Mouse (Mus musculus) liver, embryonic 14.5 days (tissue): ENCODE measurements at regions not wholly inside any gene's neighbourhood (a gene's known extent, or its start where the extent isn't known, plus 50 kb on each side); places are given as distances from the start of the nearest gene placed in this dataset.

ENCODE experiments used
- ATAC-seq: fragments of 200-750 bp; cut with Nextera tagmentation; 2 replicates; pipeline ENCODE4 v1.8.0; 2017; ENCODE audit warnings: moderate number of reproducible peaks, mild to moderate bottlenecking, moderate library complexity; ENCODE audit not compliant: insufficient read depth
- DNase-seq, 3 experiments: peaks; one replicate each; pipeline ENCODE4 v3.0.0-alpha.2; 2012 to 2013; ENCODE audit warnings: low read depth in 3 of 3, low spot score in 3 of 3
- H3K27ac ChIP-seq: fragments of 300-500 bp; sonication (generic); 2 replicates; pipeline ENCODE4 v1.5.1; 2014; ENCODE audit warnings: moderate library complexity, mild to moderate bottlenecking, control low read depth, inconsistent platforms
- H3K27me3 ChIP-seq: fragments of 300-500 bp; sonication (generic); 2 replicates; pipeline ENCODE4 v1.6.1; 2014; ENCODE audit warnings: mild to moderate bottlenecking, low read length, moderate library complexity; ENCODE audit not compliant: control insufficient read depth, insufficient read depth
- H3K36me3 ChIP-seq: fragments of 300-500 bp; sonication (generic); replicated peaks from 2 replicates; pipeline ENCODE4 v1.6.1; 2014; ENCODE audit warnings: low read depth; ENCODE audit not compliant: control insufficient read depth, insufficient read depth
- H3K4me1 ChIP-seq, 2 experiments: fragments of 200-500 bp in 1 of 2; fragments of 300-500 bp in 1 of 2; sonication (generic) in 1 of 2; replicated peaks; 2 replicates each; pipeline ENCODE4 v1.6.1; 2012 to 2014; ENCODE audit warnings: antibody characterized with exemption in 1 of 2, inconsistent platforms in 1 of 2, low read length in 1 of 2; ENCODE audit not compliant: control insufficient read depth in 2 of 2, insufficient read depth in 2 of 2
- H3K4me2 ChIP-seq: fragments of 300-500 bp; sonication (generic); 2 replicates; pipeline ENCODE4 v1.6.1; 2014; ENCODE audit warnings: low read depth, mild to moderate bottlenecking, control low read depth, moderate library complexity
- H3K4me3 ChIP-seq, 2 experiments: fragments of 200-500 bp in 1 of 2; fragments of 300-500 bp in 1 of 2; sonication (generic) in 1 of 2; 2 replicates each; pipeline ENCODE4 v1.5.1; 2012 to 2014; ENCODE audit warnings: low read depth in 2 of 2, low read length in 2 of 2, mild to moderate bottlenecking in 2 of 2, control low read depth in 1 of 2, inconsistent platforms in 1 of 2, moderate library complexity in 1 of 2; ENCODE audit not compliant: insufficient read depth in 1 of 2
- H3K9ac ChIP-seq: fragments of 300-500 bp; sonication (generic); replicated peaks from 2 replicates; pipeline ENCODE4 v1.6.1; 2014; ENCODE audit warnings: mild to moderate bottlenecking, control low read depth, moderate library complexity
- H3K9me3 ChIP-seq: fragments of 300-500 bp; sonication (generic); 2 replicates; pipeline ENCODE4 v1.6.1; 2016; ENCODE audit warnings: low read length, mixed read lengths; ENCODE audit not compliant: control insufficient read depth
- CTCF ChIP-seq: IDR thresholded peaks from 2 replicates; pipeline ENCODE4 v1.5.1; 2016; ENCODE audit warnings: antibody characterized with exemption, low read depth, control low read depth
- EP300 ChIP-seq: IDR thresholded peaks from 2 replicates; pipeline ENCODE4 v1.6.1; 2016; ENCODE audit warnings: antibody characterized with exemption, low read depth
- WGBS: fragments of 180-500 bp; shearing (Covaris S2); extraction: QIAGEN DNeasy Blood & Tissue Kit; methylation state at CpG from one replicate; pipeline ENCODE4 v1.1.7; 2014; ENCODE audit not compliant: insufficient replicate concordance; 5-methylcytosine and 5-hydroxymethylcytosine counted together

GRCm38 (mm10) chr16:53218886-53219285 is 765.0 kb upstream of the Alcam start:
- Histone ChIP-seq H3K4me2 (no peak overlapping the region), H3K27ac (no peak overlapping the region), H3K4me3 (no peak overlapping the region), H3K27me3 (no peaks in the 10 kb centered on the region), H3K9me3 (no peaks in the 10 kb centered on the region), H3K4me1 (no peaks in the 10 kb centered on the region), H3K36me3 (no peaks in the 10 kb centered on the region), H3K9ac (no peak overlapping the region)
- TF ChIP-seq CTCF (no peak), EP300 (no peak)
- WGBS, result 51% methylated on average over 4 of the region's 4 CpGs
- ATAC-seq (no peak), DNase-seq (no peak)

GRCm38 (mm10) chr16:53201449-53201848 is 747.6 kb upstream of the Alcam start:
- ATAC-seq, result no peak
- 31% methylated on average over 1 of the region's 1 CpGs for WGBS

GRCm38 (mm10) chr16:53186444-53186843 is 732.6 kb upstream of the Alcam start:
- TF ChIP-seq EP300 (no peak), CTCF (no peak)
- Histone ChIP-seq H3K4me1 (no peaks in the 10 kb centered on the region), H3K36me3 (no peaks in the 10 kb centered on the region), H3K9me3 (no peaks in the 10 kb centered on the region), H3K27ac (no peak overlapping the region), H3K4me2 (no peak overlapping the region), H3K4me3 (no peak overlapping the region), H3K27me3 (no peaks in the 10 kb centered on the region), H3K9ac (no peak overlapping the region)
- DNase-seq (no peak), ATAC-seq (no peak)
- 26% methylated on average over 3 of the region's 3 CpGs for WGBS

More at GRCm38 (mm10) chr16:53201449-53201848, 747.6 kb upstream of the Alcam start:
- Histone ChIP-seq H3K4me3 (no peak overlapping the region), H3K9ac (no peak overlapping the region), H3K27ac (no peak overlapping the region), H3K4me2 (no peak overlapping the region), H3K36me3 (no peaks in the 10 kb centered on the region), H3K9me3 (no peaks in the 10 kb centered on the region), H3K27me3 (no peaks in the 10 kb centered on the region), H3K4me1 (no peaks in the 10 kb centered on the region)
- no peak for DNase-seq
- TF ChIP-seq EP300 (no peak), CTCF (no peak)

GRCm38 (mm10) chr16:53156352-53156751 is 702.5 kb upstream of the Alcam start:
- no peak for DNase-seq
- TF ChIP-seq EP300 (no peak), CTCF (no peak)
- Histone ChIP-seq H3K4me2 (no peak overlapping the region), H3K9me3 (no peaks in the 10 kb centered on the region), H3K4me3 (no peak overlapping the region), H3K9ac (no peak overlapping the region), H3K27ac (no peak overlapping the region), H3K4me1 (no peaks in the 10 kb centered on the region), H3K27me3 (no peaks in the 10 kb centered on the region), H3K36me3 (no peaks in the 10 kb centered on the region)
- ATAC-seq, result no peak

- H3K4me3 ChIP-seq, result no peak overlapping the region
- WGBS, result 70% methylated on average over 2 of the region's 2 CpGs
- H3K27me3 ChIP-seq, result no peaks in the 10 kb centered on the region
- no peaks in the 10 kb centered on the region for H3K4me1 ChIP-seq
- TF ChIP-seq CTCF, result no peak
- TF ChIP-seq EP300, result no peak
- H3K27ac ChIP-seq, result no peak overlapping the region
- H3K4me2 ChIP-seq, result no peak overlapping the region
- DNase-seq (no peak), ATAC-seq (no peak)
- H3K36me3 ChIP-seq, result no peaks in the 10 kb centered on the region
- H3K9ac ChIP-seq, result no peak overlapping the region
- H3K9me3 ChIP-seq, result no peaks in the 10 kb centered on the region
Observed at GRCm38 (mm10) chr16:53130677-53131076, 676.8 kb upstream of the Alcam start.
